ENCODE assay signal across 10 mouse cellular contexts in the genomic region with DNA sequence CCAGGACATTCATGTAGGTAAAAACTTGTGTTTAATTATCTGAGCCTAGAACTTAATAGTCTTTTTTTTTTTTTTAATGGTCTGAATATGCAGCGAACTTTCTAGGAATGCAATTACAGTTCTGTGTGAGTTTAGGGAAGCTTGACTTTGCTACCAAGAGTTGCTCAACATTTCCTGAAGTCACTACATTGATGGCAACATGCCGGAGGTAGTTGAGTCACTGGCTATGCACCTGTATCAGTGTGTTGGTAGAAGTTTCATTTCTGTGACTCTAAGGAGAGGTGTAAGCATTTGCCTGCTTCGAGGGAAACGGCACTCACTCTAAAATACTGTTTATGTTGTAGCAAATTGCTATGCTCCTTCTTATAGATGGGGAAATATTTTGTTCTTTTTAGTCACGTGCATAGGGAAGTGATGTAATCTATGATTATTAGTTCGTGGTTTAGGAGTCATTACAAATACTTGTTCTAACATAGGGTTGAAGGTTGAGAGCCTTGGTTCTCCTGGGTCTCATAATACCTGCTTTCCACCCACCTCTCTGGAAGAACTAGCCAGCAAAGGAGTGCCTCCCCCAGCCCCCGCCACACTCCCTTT. TPM values are rescaled to one million over a fixed set of nuclear protein-coding genes. Genes with fewer than 3 reads are reported as not detected.
A peak's percentile ranks its signal among the peaks of the same experiment; 100 is the strongest.
DNase-seq lines count a peak whose midpoint lies in the region; ATAC-seq lines count a peak whose summit lies in the region.
"Had no signal": no experiment of that assay in that cellular context is flagged by ENCODE, and none has a peak within 500 bp of the region (broad histone marks: within the 10 kb centered on the region; RNA-seq: fewer than 3 reads in every experiment).

No protein-coding gene starts in this region.

- no peaks in the 10 kb centered on the region for H3K9me3 ChIP-seq in heart, embryonic 11.5 days (replicated peaks; ENCODE audit: control insufficient read depth, low read length)
- no peaks in the 10 kb centered on the region for H3K9me3 ChIP-seq in embryonic facial prominence, embryonic 10.5 days
- H3K9me3 ChIP-seq in midbrain, embryonic 14.5 days (ENCODE audit: control insufficient read depth, low read length) = no peaks in the 10 kb centered on the region
- H3K9me3 ChIP-seq: G1E had no signal

- H3K36me3 ChIP-seq in heart, embryonic 11.5 days (ENCODE audit: control insufficient read depth, insufficient read depth, low read length) = no peaks in the 10 kb centered on the region
- no peaks in the 10 kb centered on the region for H3K36me3 ChIP-seq in embryonic facial prominence, embryonic 10.5 days (replicated peaks)
- no peaks in the 10 kb centered on the region; the same call in 1 of the 2 replicates for H3K36me3 ChIP-seq in midbrain, embryonic 14.5 days (ENCODE audit: control insufficient read depth, insufficient read depth, low read length)

- no peak for ATAC-seq in heart, embryonic 11.5 days (replicated peaks; ENCODE audit: insufficient number of reproducible peaks, low FRiP score, low TSS enrichment)
- ATAC-seq in midbrain, embryonic 14.5 days (ENCODE audit: low FRiP score, low TSS enrichment) = no peak
- ATAC-seq in cerebellum, adult (ENCODE audit: insufficient number of reproducible peaks, low FRiP score, low TSS enrichment) = no peak

- H3K4me1 ChIP-seq in heart, embryonic 11.5 days (ENCODE audit: control insufficient read depth, insufficient read depth, low read length) = peaks cover 12% of the 10 kb centered on the region
- H3K4me1 ChIP-seq in embryonic facial prominence, embryonic 10.5 days = peaks cover 39% of the 10 kb centered on the region
- peaks cover 32% of the 10 kb centered on the region for H3K4me1 ChIP-seq in midbrain, embryonic 14.5 days (ENCODE audit: control insufficient read depth, insufficient read depth, low read length)

- peak overlapping the region; percentile 98; the same call in 1 of the 2 replicates for H3K4me2 ChIP-seq in heart, embryonic 11.5 days
- peak overlapping the region; percentile 86 for H3K4me2 ChIP-seq in midbrain, embryonic 14.5 days (ENCODE audit: low read length)

- H3K27ac ChIP-seq in heart, embryonic 11.5 days (ENCODE audit: low read depth, low read length) = no peak overlapping the region
- peak overlapping the region; percentile 96 for H3K27ac ChIP-seq in embryonic facial prominence, embryonic 10.5 days (replicated peaks)
- peak overlapping the region; percentile 97 for H3K27ac ChIP-seq in midbrain, embryonic 14.5 days (replicated peaks; ENCODE audit: low read depth, low read length)

- H3K27me3 ChIP-seq in heart, embryonic 11.5 days (ENCODE audit: control insufficient read depth, insufficient read depth, low read length) = peaks cover 15% of the 10 kb centered on the region
- H3K27me3 ChIP-seq in embryonic facial prominence, embryonic 10.5 days (replicated peaks; ENCODE audit: low read depth, poor library complexity, severe bottlenecking) = peaks cover 27% of the 10 kb centered on the region
- peaks cover 4% of the 10 kb centered on the region; the same call in 1 of the 2 replicates for H3K27me3 ChIP-seq in midbrain, embryonic 14.5 days (ENCODE audit: control insufficient read depth, insufficient read depth, low read length)

- intact Hi-C loops in heart, postnatal 36 days (cut with DNase I) = loop anchor here (2.0 to 5.0 kb wide), 3 partner anchors 86 to 202 kb away; partner anchors contain the start of genes Trim31, Znrd1 and Znrd1as

- no peak overlapping the region for H3K9ac ChIP-seq in heart, embryonic 11.5 days (ENCODE audit: low read depth, low read length)
- H3K9ac ChIP-seq in midbrain, embryonic 14.5 days (replicated peaks; ENCODE audit: low read length) = peak overlapping the region; percentile 98

- DNase-seq in heart, postnatal 36 days = no peak
- DNase-seq in embryonic facial prominence, embryonic 10.5 days (ENCODE audit: low spot score) = no peak
- DNase-seq in induced T-regulatory cell, adult 2 months (ENCODE audit: low read depth) = peak; percentile 20
- DNase-seq in midbrain, embryonic 14.5 days = no peak
- no peak for DNase-seq in spleen, adult 12 weeks (ENCODE audit: low spot score)
- no peak for DNase-seq in cerebellum, postnatal 4 days (ENCODE audit: low spot score in 2 of 2)

- no peak overlapping the region for H3K4me3 ChIP-seq in heart, embryonic 11.5 days (ENCODE audit: low read depth, low read length)
- peak overlapping the region; percentile 94 for H3K4me3 ChIP-seq in embryonic facial prominence, embryonic 10.5 days
- peak overlapping the region; percentile 92 for H3K4me3 ChIP-seq in midbrain, embryonic 14.5 days (replicated peaks; ENCODE audit: low read depth, low read length)

- 71% methylated on average over 7 of the region's 7 CpGs for WGBS in heart, embryonic 11.5 days (ENCODE audit: insufficient replicate concordance)
- 79% methylated on average over 7 of the region's 7 CpGs for WGBS in embryonic facial prominence, embryonic 10.5 days
- 83% methylated on average over 7 of the region's 7 CpGs for WGBS in midbrain, embryonic 14.5 days

RNA-seq across cellular contexts. Expression of gene Gabbr1, which starts 1.0 kb away (rescaled TPM):
- polyA plus RNA-seq in heart, embryonic 11.5 days (2014; fragmentation: Nextera tagmentation; extraction: Ambion mirVana) = 4.4 and 6.0 TPM in 2 replicates
- 1 to 10 TPM; 8.6 to 9.4 TPM for total RNA-seq in heart, postnatal 36 days (2021)
- 7.0 and 9.4 TPM in 2 replicates for polyA plus RNA-seq in embryonic facial prominence, embryonic 10.5 days (2016; fragmentation: Nextera tagmentation; extraction: Ambion mirVana)
- polyA plus RNA-seq in midbrain, embryonic 14.5 days (2014; fragmentation: Nextera tagmentation; extraction: Ambion mirVana) = 103 and 123 TPM in 2 replicates

RNA-seq across cellular contexts. Expression of gene Mog, which starts 21.6 kb away (rescaled TPM):
- polyA plus RNA-seq in heart, embryonic 11.5 days (2014; fragmentation: Nextera tagmentation; extraction: Ambion mirVana) = 0.25 TPM in 1 of 2 replicates, not detected in the other
- total RNA-seq in heart, postnatal 36 days (2021) = not detected
- polyA plus RNA-seq in embryonic facial prominence, embryonic 10.5 days (2016; fragmentation: Nextera tagmentation; extraction: Ambion mirVana) = 0.18 and 0.31 TPM in 2 replicates
- 1.9 and 2.2 TPM in 2 replicates for polyA plus RNA-seq in midbrain, embryonic 14.5 days (2014; fragmentation: Nextera tagmentation; extraction: Ambion mirVana)
- total RNA-seq: heart, adult 18-20 months had no signal
- polyA plus RNA-seq: G1E had no signal

RNA-seq across cellular contexts. Expression of gene Olfr90, which starts 43.6 kb away (rescaled TPM):
- polyA plus RNA-seq in heart, embryonic 11.5 days (2014; fragmentation: Nextera tagmentation; extraction: Ambion mirVana) = not detected in 2 replicates
- total RNA-seq in heart, postnatal 36 days (2021) = not detected
- polyA plus RNA-seq in embryonic facial prominence, embryonic 10.5 days (2016; fragmentation: Nextera tagmentation; extraction: Ambion mirVana) = 0.19 TPM in 1 of 2 replicates, not detected in the other
- polyA plus RNA-seq in midbrain, embryonic 14.5 days (2014; fragmentation: Nextera tagmentation; extraction: Ambion mirVana) = not detected in 2 replicates
- total RNA-seq: heart, adult 18-20 months had no signal
- polyA plus RNA-seq: G1E had no signal

RNA-seq across cellular contexts. Expression of gene Zfp57, which starts 43.8 kb away (rescaled TPM):
- polyA plus RNA-seq in heart, embryonic 11.5 days (2014; fragmentation: Nextera tagmentation; extraction: Ambion mirVana) = 66.7 and 70.1 TPM in 2 replicates
- 1 to 10 TPM; 1.0 to 1.8 TPM for total RNA-seq in heart, postnatal 36 days (2021)
- polyA plus RNA-seq in embryonic facial prominence, embryonic 10.5 days (2016; fragmentation: Nextera tagmentation; extraction: Ambion mirVana) = 97.0 and 106 TPM in 2 replicates
- 283 and 301 TPM in 2 replicates for polyA plus RNA-seq in midbrain, embryonic 14.5 days (2014; fragmentation: Nextera tagmentation; extraction: Ambion mirVana)
- polyA plus RNA-seq: G1E had no signal

RNA-seq across cellular contexts. Expression of gene Olfr91, which starts 53.3 kb away (rescaled TPM):
- polyA plus RNA-seq in heart, embryonic 11.5 days (2014; fragmentation: Nextera tagmentation; extraction: Ambion mirVana) = not detected in 2 replicates
- not detected for total RNA-seq in heart, postnatal 36 days (2021)
- not detected in 2 replicates for polyA plus RNA-seq in embryonic facial prominence, embryonic 10.5 days (2016; fragmentation: Nextera tagmentation; extraction: Ambion mirVana)
- not detected in 2 replicates for polyA plus RNA-seq in midbrain, embryonic 14.5 days (2014; fragmentation: Nextera tagmentation; extraction: Ambion mirVana)
- total RNA-seq: heart, adult 18-20 months had no signal
- polyA plus RNA-seq: G1E had no signal

Comparison
In these comparisons a context has a peak if more than half of its experiments do, and no peak if none do; other contexts are left out.
1. RNA of gene Gabbr1, which starts 1.0 kb away (polyA plus RNA-seq): 103 to 123 TPM in midbrain, embryonic 14.5 days; 7.0 to 9.4 TPM in embryonic facial prominence, embryonic 10.5 days and 4.4 to 6.0 TPM in heart, embryonic 11.5 days; every median in the first group is over 10 times any median in the second.